Mouse (Mus musculus) kidney, embryonic 15.5 days (tissue): Measurements from ENCODE around the gene Hes6. TPM values are rescaled to one million over a fixed set of nuclear protein-coding genes. Genes with fewer than 3 reads are reported as not detected.

ENCODE experiments used
- polyA plus RNA-seq: library from polyadenylated mRNA; unstranded; fragments of >200 nt; fragmentation: Nextera tagmentation; extraction: Ambion mirVana; gene quantifications from 2 replicates; pipeline ENCODE4 v1.2.1, GENCODE M21; 2015

Hes6 gene
- polyA plus RNA-seq, 1 experiment from 2014 or later: 70.0 TPM

Other genes with a start within 250 kb of the Hes6 start
- 2.4 and 2.5 TPM in 2 replicates for gene Ramp1, start 234.2 kb downstream of the Hes6 start, polyA plus RNA-seq
- gene Ube2f, start 163.7 kb downstream of the Hes6 start, polyA plus RNA-seq: 72.6 and 77.9 TPM in 2 replicates
- gene Scly, start 115.7 kb downstream of the Hes6 start, polyA plus RNA-seq: 21.7 and 22.2 TPM in 2 replicates
- gene Espnl, start 92.0 kb downstream of the Hes6 start, polyA plus RNA-seq: 0.06 and 0.10 TPM in 2 replicates
- gene Klhl30, start 63.0 kb downstream of the Hes6 start, polyA plus RNA-seq: 0.53 and 0.73 TPM in 2 replicates
- gene Erfe, start 47.6 kb downstream of the Hes6 start, polyA plus RNA-seq: 1.9 and 2.0 TPM in 2 replicates
- gene Ilkap, start 15.2 kb downstream of the Hes6 start, polyA plus RNA-seq: 132 and 141 TPM in 2 replicates
- 2.9 and 3.6 TPM in 2 replicates for gene Per2, start 45.3 kb upstream of the Hes6 start, polyA plus RNA-seq
- 10.1 and 11.8 TPM in 2 replicates for gene Traf3ip1, start 80.6 kb upstream of the Hes6 start, polyA plus RNA-seq
- gene Asb1, start 126.5 kb upstream of the Hes6 start, polyA plus RNA-seq: 5.2 and 5.4 TPM in 2 replicates